Mouse (Mus musculus) brain, embryonic 18.5 days (tissue): ENCODE results near the gene 4931409K22Rik.

Experiments used
- DNase-seq: peaks from one replicate; pipeline ENCODE4 v3.0.0-alpha.2; 2012; ENCODE audit warnings: low read depth, low spot score

Gene 4931409K22Rik

GRCm38 (mm10) chr5:24556709-24557108 lies at the start of gene 4931409K22Rik:
4931409K22Rik (minus strand) TSS chr5:24556809.
- DNase-seq = no peak

- DNase-seq = no peak
Measured at GRCm38 (mm10) chr5:24605980-24606665, 49.5 kb upstream of the 4931409K22Rik start.

- no peak for DNase-seq
Measured at GRCm38 (mm10) chr5:24605321-24605979, 48.8 kb upstream of the 4931409K22Rik start.

GRCm38 (mm10) chr5:24604656-24605100 lies 48.1 kb upstream of the 4931409K22Rik start:
- DNase-seq = no peak

- no peak for DNase-seq
Measured at GRCm38 (mm10) chr5:24604080-24604655, 47.6 kb upstream of the 4931409K22Rik start.

GRCm38 (mm10) chr5:24603431-24604010 lies 46.9 kb upstream of the 4931409K22Rik start:
- no peak for DNase-seq

- no peak for DNase-seq
Measured at GRCm38 (mm10) chr5:24602751-24603343, 46.2 kb upstream of the 4931409K22Rik start.

GRCm38 (mm10) chr5:24601911-24602750 lies 45.5 kb upstream of the 4931409K22Rik start:
- no peak for DNase-seq

GRCm38 (mm10) chr5:24601071-24601835 lies 44.6 kb upstream of the 4931409K22Rik start:
- DNase-seq = no peak

- DNase-seq = no peak
Measured at GRCm38 (mm10) chr5:24600236-24600635, 43.6 kb upstream of the 4931409K22Rik start.

GRCm38 (mm10) chr5:24599137-24599536 lies 42.5 kb upstream of the 4931409K22Rik start:
- DNase-seq = no peak

- no peak for DNase-seq
Measured at GRCm38 (mm10) chr5:24598570-24599006, 42.0 kb upstream of the 4931409K22Rik start.

GRCm38 (mm10) chr5:24597901-24598569 lies 41.4 kb upstream of the 4931409K22Rik start:
- DNase-seq = no peak

- DNase-seq = no peak
Measured at GRCm38 (mm10) chr5:24597221-24597728, 40.7 kb upstream of the 4931409K22Rik start.

GRCm38 (mm10) chr5:24596519-24597171 lies 40.0 kb upstream of the 4931409K22Rik start:
- DNase-seq = no peak

- DNase-seq = no peak
Measured at GRCm38 (mm10) chr5:24595786-24596380, 39.3 kb upstream of the 4931409K22Rik start.

GRCm38 (mm10) chr5:24595261-24595660 lies 38.7 kb upstream of the 4931409K22Rik start:
- DNase-seq = no peak

- no peak for DNase-seq
Measured at GRCm38 (mm10) chr5:24594346-24594745, 37.7 kb upstream of the 4931409K22Rik start.
